Comparison of ENCODE assay signal across 7 mouse cellular contexts in genomic region chr11:88186947-88187243, GRCm38 (mm10). TPM values are rescaled to one million over a fixed set of nuclear protein-coding genes. Genes with fewer than 3 reads are reported as not detected.
DNase-seq lines count a peak whose midpoint lies in the region; ATAC-seq and TF ChIP-seq lines count a peak whose summit lies in the region.

No protein-coding gene starts in this region.

- H3K4me2 ChIP-seq in lung, embryonic 14.5 days: peak overlapping the region; percentile 53; the same call in 1 of the 2 replicates
- H3K4me2 ChIP-seq in forebrain, postnatal 0 days (ENCODE audit: low read depth): no peak overlapping the region; the same call in 1 of the 2 replicates
- peak overlapping the region; percentile 54 for H3K4me2 ChIP-seq in limb, embryonic 13.5 days (replicated peaks)
- peak overlapping the region; percentile 48; the same call in 1 of the 2 replicates for H3K4me2 ChIP-seq in stomach, embryonic 16.5 days (ENCODE audit: low read depth, low read length)

- no peak overlapping the region for H3K4me3 ChIP-seq in lung, embryonic 14.5 days (ENCODE audit: low read depth, low read length)
- no peak overlapping the region for H3K4me3 ChIP-seq in forebrain, postnatal 0 days (ENCODE audit: low read depth, low read length)
- H3K4me3 ChIP-seq in limb, embryonic 13.5 days: no peak overlapping the region
- H3K4me3 ChIP-seq in stomach, embryonic 16.5 days (replicated peaks; ENCODE audit: low read length): peak overlapping the region; percentile 18; the same call in 1 of the 2 replicates

- peaks cover 24% of the 10 kb centered on the region for H3K36me3 ChIP-seq in lung, embryonic 14.5 days (ENCODE audit: insufficient read depth)
- H3K36me3 ChIP-seq in forebrain, postnatal 0 days (ENCODE audit: insufficient read depth): peaks cover 30% of the 10 kb centered on the region; the same call in 1 of the 2 replicates
- H3K36me3 ChIP-seq in limb, embryonic 13.5 days: peaks cover 30% of the 10 kb centered on the region
- H3K36me3 ChIP-seq in stomach, embryonic 16.5 days (ENCODE audit: control insufficient read depth, insufficient read depth, low read length): no peaks in the 10 kb centered on the region; the same call in 1 of the 2 replicates

- no peak for ATAC-seq in lung, embryonic 14.5 days (ENCODE audit: insufficient read depth)
- ATAC-seq in forebrain, postnatal 0 days: no peak
- no peak for ATAC-seq in limb, embryonic 13.5 days (ENCODE audit: low FRiP score, low read depth)
- 0 out of 2 replicates have a peak, but pooled peaks have one; percentile 1 for ATAC-seq in stomach, embryonic 16.5 days (ENCODE audit: insufficient read depth, low FRiP score)

- WGBS in lung, embryonic 14.5 days: 27% methylated on average over 2 of the region's 2 CpGs
- 36% methylated on average over 2 of the region's 2 CpGs for WGBS in forebrain, postnatal 0 days
- WGBS in limb, embryonic 13.5 days: 38% methylated on average over 2 of the region's 2 CpGs
- WGBS in stomach, embryonic 16.5 days: 21% methylated on average over 2 of the region's 2 CpGs

- no peaks in the 10 kb centered on the region for H3K9me3 ChIP-seq in lung, embryonic 14.5 days (ENCODE audit: low read depth, low read length)
- no peaks in the 10 kb centered on the region for H3K9me3 ChIP-seq in forebrain, postnatal 0 days (ENCODE audit: low read length)
- no peaks in the 10 kb centered on the region for H3K9me3 ChIP-seq in limb, embryonic 13.5 days
- no peaks in the 10 kb centered on the region for H3K9me3 ChIP-seq in stomach, embryonic 16.5 days (replicated peaks; ENCODE audit: control insufficient read depth, low read length)

- TF ChIP-seq CTCF in lung, embryonic 14.5 days (IDR thresholded peaks at IDR 0.05; ENCODE audit: low read depth): no peak
- no peak for TF ChIP-seq CTCF in forebrain, postnatal 0 days (IDR thresholded peaks at IDR 0.05; ENCODE audit: low read depth)

- H3K27ac ChIP-seq in lung, embryonic 14.5 days (ENCODE audit: low read depth): peak overlapping the region; percentile 77
- H3K27ac ChIP-seq in forebrain, postnatal 0 days (ENCODE audit: low read depth, low read length): no peak overlapping the region; the same call in 1 of the 2 replicates
- H3K27ac ChIP-seq in limb, embryonic 13.5 days: peak overlapping the region; percentile 83
- peak overlapping the region; percentile 88 for H3K27ac ChIP-seq in stomach, embryonic 16.5 days (ENCODE audit: low read length)

- no peak for DNase-seq in lung, embryonic 14.5 days
- no peak for DNase-seq in lung, adult 18-20 months
- DNase-seq in forebrain, postnatal 0 days: no peak
- DNase-seq in cerebellum, adult 9-11 months: no peak
- DNase-seq in frontal cortex, postnatal 36 days (ENCODE audit: low spot score in 2 of 2): no peak

- H3K9ac ChIP-seq in lung, embryonic 14.5 days: peak overlapping the region; percentile 33; the same call in 1 of the 2 replicates
- H3K9ac ChIP-seq in forebrain, postnatal 0 days: 0 out of 2 replicates have a peak overlapping the region, but pooled peaks have one; percentile 35
- H3K9ac ChIP-seq in limb, embryonic 13.5 days: no peak overlapping the region
- H3K9ac ChIP-seq in stomach, embryonic 16.5 days (ENCODE audit: low read length): peak overlapping the region; percentile 66

- peaks cover 11% of the 10 kb centered on the region; the same call in 1 of the 2 replicates for H3K4me1 ChIP-seq in lung, embryonic 14.5 days (ENCODE audit: insufficient read depth)
- H3K4me1 ChIP-seq in forebrain, postnatal 0 days (ENCODE audit: insufficient read depth): no peaks in the 10 kb centered on the region
- peaks cover 39% of the 10 kb centered on the region for H3K4me1 ChIP-seq in limb, embryonic 13.5 days
- H3K4me1 ChIP-seq in stomach, embryonic 16.5 days (ENCODE audit: control insufficient read depth, insufficient read depth, low read length): peaks cover 19% of the 10 kb centered on the region

- H3K27me3 ChIP-seq in lung, embryonic 14.5 days (ENCODE audit: insufficient read depth, low read length): no peaks in the 10 kb centered on the region; the same call in 1 of the 2 replicates
- no peaks in the 10 kb centered on the region for H3K27me3 ChIP-seq in forebrain, postnatal 0 days (ENCODE audit: insufficient read depth, low read length)
- peaks cover 15% of the 10 kb centered on the region for H3K27me3 ChIP-seq in limb, embryonic 13.5 days
- H3K27me3 ChIP-seq in stomach, embryonic 16.5 days (ENCODE audit: control insufficient read depth, insufficient read depth, low read length): no peaks in the 10 kb centered on the region; the same call in 1 of the 2 replicates

RNA-seq across cellular contexts. Expression of gene Mrps23, which starts 17.3 kb away (rescaled TPM):
- polyA plus RNA-seq in lung, embryonic 14.5 days (2014; fragmentation: Nextera tagmentation; extraction: Ambion mirVana): 55.1 and 57.6 TPM in 2 replicates
- total RNA-seq in forebrain, postnatal 0 days (2014; rRNA removed): 39.0 and 57.5 TPM in 2 replicates
- 70.7 and 71.5 TPM in 2 replicates for polyA plus RNA-seq in forebrain, postnatal 0 days (2015; fragmentation: Nextera tagmentation; extraction: Ambion mirVana)
- polyA plus RNA-seq in limb, embryonic 13.5 days (2015; fragmentation: Nextera tagmentation; extraction: Ambion mirVana): 54.8 and 55.5 TPM in 2 replicates
- 50.1 and 57.9 TPM in 2 replicates for polyA plus RNA-seq in stomach, embryonic 16.5 days (2015; fragmentation: Nextera tagmentation; extraction: Ambion mirVana)
